ENCODE assay signal across 20 mouse cellular contexts in genomic region chr8:123625717-123626116, GRCm38 (mm10). TPM values are rescaled to one million over a fixed set of nuclear protein-coding genes. Genes with fewer than 3 reads are reported as not detected.
A peak's percentile ranks its signal among the peaks of the same experiment; 100 is the strongest.
DNase-seq lines count a peak whose midpoint lies in the region; ATAC-seq and TF ChIP-seq lines count a peak whose summit lies in the region.
"Had no signal": no experiment of that assay in that cellular context is flagged by ENCODE, and none has a peak within 500 bp of the region (broad histone marks: within the 10 kb centered on the region; RNA-seq: fewer than 3 reads in every experiment).

No protein-coding gene starts in this region.

- peaks cover 12% of the 10 kb centered on the region for H3K27me3 ChIP-seq in intestine, embryonic 14.5 days (replicated peaks; ENCODE audit: control insufficient read depth, insufficient read depth, low read length)
- H3K27me3 ChIP-seq in intestine, postnatal 0 days (replicated peaks; ENCODE audit: control insufficient read depth, insufficient read depth, low read length): peaks cover 16% of the 10 kb centered on the region; the same call in 1 of the 2 replicates
- H3K27me3 ChIP-seq in MEL (ENCODE audit: control insufficient read depth in 1 of 2, insufficient read depth in 2 of 2, low read length in 2 of 2): no peaks in the 10 kb centered on the region
- H3K27me3 ChIP-seq in kidney, embryonic 16.5 days (ENCODE audit: insufficient read depth, low read length): peaks cover 22% of the 10 kb centered on the region

- no peaks in the 10 kb centered on the region for H3K9me3 ChIP-seq in intestine, embryonic 14.5 days (ENCODE audit: control insufficient read depth, low read length)
- H3K9me3 ChIP-seq in intestine, postnatal 0 days (ENCODE audit: control insufficient read depth): no peaks in the 10 kb centered on the region
- H3K9me3 ChIP-seq in MEL (replicated peaks; ENCODE audit: insufficient read depth, low read length): no peaks in the 10 kb centered on the region
- H3K9me3 ChIP-seq in kidney, embryonic 16.5 days (ENCODE audit: low read length): no peaks in the 10 kb centered on the region
- H3K9me3 ChIP-seq: embryonic facial prominence, embryonic 13.5 days; forebrain, embryonic 13.5 days; heart, embryonic 10.5 days; hindbrain, embryonic 15.5 days had no signal

- peaks cover 13% of the 10 kb centered on the region for H3K4me1 ChIP-seq in intestine, embryonic 14.5 days (replicated peaks; ENCODE audit: control insufficient read depth, insufficient read depth, low read length)
- 0 out of 2 replicates have a peak, but pooled peaks cover 3% of the 10 kb centered on the region for H3K4me1 ChIP-seq in intestine, postnatal 0 days (replicated peaks; ENCODE audit: control insufficient read depth, insufficient read depth, low read length)
- no peaks in the 10 kb centered on the region for H3K4me1 ChIP-seq in MEL (ENCODE audit: control insufficient read depth in 1 of 2, insufficient read depth in 2 of 2, low read length in 2 of 2)
- peaks cover 11% of the 10 kb centered on the region for H3K4me1 ChIP-seq in kidney, embryonic 16.5 days (ENCODE audit: insufficient read depth, low read length)

- TF ChIP-seq POLR2A in MEL (IDR thresholded peaks at IDR 0.05; ENCODE audit: control insufficient read depth in 1 of 2, insufficient read depth in 1 of 2, low read depth in 1 of 2, low read length in 2 of 2, poor library complexity in 1 of 2): no peak

- no peak overlapping the region for H3K27ac ChIP-seq in intestine, embryonic 14.5 days (ENCODE audit: low read depth)
- H3K27ac ChIP-seq in intestine, postnatal 0 days (ENCODE audit: low read depth, low read length): no peak overlapping the region
- H3K27ac ChIP-seq in MEL (ENCODE audit: control insufficient read depth, low read depth, low read length): no peak overlapping the region
- H3K27ac ChIP-seq in kidney, embryonic 16.5 days (ENCODE audit: low read length): no peak overlapping the region
- H3K27ac ChIP-seq: embryonic facial prominence, embryonic 13.5 days; forebrain, embryonic 13.5 days; heart, embryonic 10.5 days; hindbrain, embryonic 15.5 days had no signal

- no peak overlapping the region for H3K4me3 ChIP-seq in intestine, embryonic 14.5 days (ENCODE audit: low read depth, low read length)
- no peak overlapping the region for H3K4me3 ChIP-seq in intestine, postnatal 0 days (ENCODE audit: low read depth, low read length)
- H3K4me3 ChIP-seq in MEL (ENCODE audit: control insufficient read depth in 1 of 2, insufficient read depth in 1 of 2, low read depth in 2 of 2, low read length in 2 of 2): no peak overlapping the region
- no peak overlapping the region for H3K4me3 ChIP-seq in kidney, embryonic 16.5 days (ENCODE audit: low read length)
- H3K4me3 ChIP-seq: embryonic facial prominence, embryonic 13.5 days; forebrain, embryonic 13.5 days; heart, embryonic 10.5 days; hindbrain, embryonic 15.5 days had no signal

- TF ChIP-seq EP300 in MEL (IDR thresholded peaks at IDR 0.05; ENCODE audit: low read depth in 1 of 2, low read length in 2 of 2): no peak

- H3K79me2 ChIP-seq in MEL (ENCODE audit: control insufficient read depth, insufficient read depth, low read length, poor library complexity): no peaks in the 10 kb centered on the region

- no peak for TF ChIP-seq CTCF in intestine, postnatal 0 days (IDR thresholded peaks at IDR 0.05; ENCODE audit: low read depth)
- no peak for TF ChIP-seq CTCF in MEL (IDR thresholded peaks at IDR 0.05 in 2 of 3, conservative IDR thresholded peaks at IDR 0.05 in 1 of 3; ENCODE audit: control insufficient read depth in 1 of 3, insufficient read depth in 1 of 3, low read depth in 2 of 3, low read length in 3 of 3, poor library complexity in 1 of 3, severe bottlenecking in 1 of 3)

- WGBS in intestine, embryonic 14.5 days: 25% methylated on average over 2 of the region's 2 CpGs
- 23% methylated on average over 2 of the region's 2 CpGs for WGBS in intestine, postnatal 0 days
- WGBS in kidney, embryonic 16.5 days: 24% methylated on average over 2 of the region's 2 CpGs

- no peak for TF ChIP-seq RAD21 in MEL (IDR thresholded peaks at IDR 0.05; ENCODE audit: low read depth, low read length)

- H3K9ac ChIP-seq in intestine, embryonic 14.5 days (ENCODE audit: low read length): no peak overlapping the region
- no peak overlapping the region for H3K9ac ChIP-seq in intestine, postnatal 0 days (ENCODE audit: low read depth, low read length)
- no peak overlapping the region for H3K9ac ChIP-seq in MEL (ENCODE audit: control insufficient read depth, low read depth, low read length, poor library complexity, severe bottlenecking)
- no peak overlapping the region for H3K9ac ChIP-seq in kidney, embryonic 16.5 days (replicated peaks; ENCODE audit: low read length)
- H3K9ac ChIP-seq: embryonic facial prominence, embryonic 13.5 days; forebrain, embryonic 13.5 days; hindbrain, embryonic 15.5 days had no signal

- no peak for ATAC-seq in intestine, embryonic 14.5 days (replicated peaks; ENCODE audit: low FRiP score, low TSS enrichment, low read depth)
- ATAC-seq in intestine, postnatal 0 days: no peak
- no peak for ATAC-seq in kidney, embryonic 16.5 days (ENCODE audit: low FRiP score, low TSS enrichment)
- ATAC-seq: forebrain, embryonic 13.5 days had no signal

- peak; percentile 50 for DNase-seq in intestine, embryonic 14.5 days (ENCODE audit: low spot score)
- DNase-seq in A20 (ENCODE audit: low read depth, low spot score) (peak; percentile 30), MEL (ENCODE audit: low read depth, low spot score) (peak; percentile 19)
- no peak for DNase-seq in layer of hippocampus, adult 18-20 months (ENCODE audit: low spot score in 2 of 2)
- DNase-seq in B cell, adult 2 months: no peak
- DNase-seq: adrenal gland, postnatal 10 days; cerebellum, adult 11 months; cerebellum, adult 9-11 months; cerebellum, postnatal 36 days; gastrocnemius, postnatal 36 days; heart, adult 18-20 months; heart, postnatal 10 days; kidney, adult 11 months; kidney, adult 9 months had no signal

- no peaks in the 10 kb centered on the region for H3K36me3 ChIP-seq in intestine, embryonic 14.5 days (ENCODE audit: control insufficient read depth, insufficient read depth, low read length)
- H3K36me3 ChIP-seq in intestine, postnatal 0 days (ENCODE audit: control insufficient read depth, insufficient read depth): no peaks in the 10 kb centered on the region
- H3K36me3 ChIP-seq in MEL (ENCODE audit: control insufficient read depth in 1 of 2, insufficient read depth in 2 of 2, low read length in 2 of 2): no peaks in the 10 kb centered on the region
- no peaks in the 10 kb centered on the region for H3K36me3 ChIP-seq in kidney, embryonic 16.5 days (ENCODE audit: insufficient read depth, low read length)
- H3K36me3 ChIP-seq: embryonic facial prominence, embryonic 13.5 days; heart, embryonic 10.5 days; hindbrain, embryonic 15.5 days had no signal

- H3K4me2 ChIP-seq in intestine, embryonic 14.5 days (ENCODE audit: low read length): no peak overlapping the region
- no peak overlapping the region for H3K4me2 ChIP-seq in intestine, postnatal 0 days (replicated peaks; ENCODE audit: low read depth)
- H3K4me2 ChIP-seq in kidney, embryonic 16.5 days (replicated peaks; ENCODE audit: low read depth, low read length): no peak overlapping the region
- H3K4me2 ChIP-seq: embryonic facial prominence, embryonic 13.5 days; forebrain, embryonic 13.5 days; hindbrain, embryonic 15.5 days had no signal

TF ChIP-seq in MEL, 35 proteins besides CTCF, POLR2A, EP300 and RAD21:
- no peak for TF ChIP-seq GATA1 (IDR thresholded peaks at IDR 0.05; ENCODE audit: low read depth, low read length)
- TF ChIP-seq CHD1 (IDR thresholded peaks at IDR 0.05; ENCODE audit: low read depth, low read length): no peak
- no peak for TF ChIP-seq MAZ (IDR thresholded peaks at IDR 0.05; ENCODE audit: low read depth, low read length)
- no peak for TF ChIP-seq E2F4 (IDR thresholded peaks at IDR 0.05; ENCODE audit: borderline replicate concordance, low read depth, low read length)
- peak; percentile 93 for TF ChIP-seq TBP (IDR thresholded peaks at IDR 0.05; ENCODE audit: low read depth, low read length)

RNA-seq across cellular contexts. Expression of gene Rhou, which starts 28.0 kb away (rescaled TPM):
- 8.0 and 8.3 TPM in 2 replicates for polyA plus RNA-seq in intestine, embryonic 14.5 days (2014; fragmentation: Nextera tagmentation; extraction: Ambion mirVana)
- polyA plus RNA-seq in intestine, postnatal 0 days (2015; fragmentation: Nextera tagmentation; extraction: Ambion mirVana): 18.7 and 19.5 TPM in 2 replicates
- not detected in 2 replicates for total RNA-seq in MEL (2012; rRNA removed)
- not detected for polyA plus RNA-seq in MEL (2012; ENCODE audit: insufficient read depth in 1 of 2, insufficient read length in 2 of 2, low read depth in 1 of 2, low replicate concordance in 2 of 2, missing spikeins in 1 of 2)
- 7.9 TPM in 2 replicates for polyA plus RNA-seq in kidney, embryonic 16.5 days (2015; fragmentation: Nextera tagmentation; extraction: Ambion mirVana)
- 10 to 100 TPM; 44.0 to 53.9 TPM for total RNA-seq in layer of hippocampus, adult 18-20 months (2021)

Comparison
In these comparisons a context has a peak if more than half of its experiments do, and no peak if none do; other contexts are left out.
1. DNase-seq: peak in intestine, embryonic 14.5 days (single experiment), A20 (single experiment) and MEL (single experiment); none in layer of hippocampus, adult 18-20 months (0 of 2) and B cell, adult 2 months (0 of 2).